Mouse (Mus musculus) stomach, postnatal 0 days (tissue): ENCODE data around the gene Actg2.

Experiments
- CTCF ChIP-seq: IDR thresholded peaks from 2 replicates; pipeline ENCODE4 v1.5.1; 2016; ENCODE audit warnings: antibody characterized with exemption, low read depth, mild to moderate bottlenecking, moderate library complexity
- EP300 ChIP-seq: optimal IDR thresholded peaks from 2 replicates; pipeline ENCODE3; 2016; ENCODE audit warnings: antibody characterized with exemption

GRCm38 (mm10) chr6:83568901-83569862, 33.1 kb upstream of the Actg2 start:
- TF ChIP-seq CTCF (peak; percentile 69), EP300 (no peak)
